Mouse (Mus musculus): Measurements from ENCODE around the gene Mmp28. TPM values are rescaled to one million over a fixed set of nuclear protein-coding genes. Genes with fewer than 3 reads are reported as not detected.
A peak's percentile ranks its signal among the peaks of the same experiment; 100 is the strongest.

Mmp28 gene
- polyA plus RNA-seq, 1 experiment from 2014 or later: 0.88 TPM

DNA sequence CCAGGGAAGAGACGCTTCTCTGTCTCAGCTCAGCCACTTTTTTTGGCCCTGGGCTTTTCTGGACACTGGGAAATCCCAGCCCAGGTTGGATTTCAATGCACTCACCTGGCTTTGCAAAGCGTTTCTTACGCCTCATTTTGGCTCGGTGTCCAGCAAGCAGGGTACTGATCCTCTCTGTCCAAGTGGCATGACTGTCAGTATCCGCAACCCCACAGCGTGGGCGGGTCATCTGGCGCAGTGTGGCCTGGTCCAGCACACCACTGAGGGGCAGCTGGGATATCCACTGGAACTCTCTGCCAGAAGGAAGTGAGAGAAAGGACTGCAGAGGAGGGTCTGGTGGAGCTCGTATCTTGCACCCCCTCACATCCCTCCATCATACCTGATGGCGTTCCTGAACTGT lies 11.6 kb downstream of the Mmp28 start:
- H3K4me1 ChIP-seq (replicated peaks; ENCODE audit: control insufficient read depth, insufficient read depth, low read length): peaks cover 30% of the 10 kb centered on the region

DNA sequence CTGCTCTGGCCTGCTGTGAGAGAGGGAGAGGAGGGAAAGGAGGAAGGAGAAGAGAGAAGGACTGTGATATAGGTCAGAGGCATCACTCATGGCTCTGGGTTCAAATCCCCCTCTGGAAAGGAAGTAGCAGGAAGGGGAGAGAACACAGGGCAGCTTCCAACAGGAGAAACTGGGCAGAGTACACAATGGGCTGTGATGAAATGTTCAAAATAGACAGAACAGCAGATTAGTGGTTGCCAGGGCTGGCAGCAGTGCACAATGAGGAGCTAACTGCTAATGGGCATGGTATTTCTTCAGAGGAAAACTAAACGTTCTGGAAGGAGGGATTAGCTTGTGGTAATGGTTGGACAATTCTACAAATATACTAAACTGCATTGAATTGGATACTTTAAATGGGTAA lies 12.3 kb downstream of the Mmp28 start:
- Histone ChIP-seq H3K9me3 (ENCODE audit: control insufficient read depth, low read length) (no peaks in the 10 kb centered on the region), H3K4me1 (replicated peaks; ENCODE audit: control insufficient read depth, insufficient read depth, low read length) (peaks cover 24% of the 10 kb centered on the region), H3K9ac (ENCODE audit: low read depth, low read length) (no peak overlapping the region), H3K4me2 (no peak overlapping the region), H3K4me3 (ENCODE audit: low read depth, low read length) (no peak overlapping the region), H3K27me3 (replicated peaks; ENCODE audit: control insufficient read depth, insufficient read depth, low read length) (peaks cover 16% of the 10 kb centered on the region), H3K36me3 (ENCODE audit: control insufficient read depth, insufficient read depth, low read length) (no peaks in the 10 kb centered on the region), H3K27ac (ENCODE audit: low read depth, low read length) (no peak overlapping the region)
- ATAC-seq (replicated peaks; ENCODE audit: low FRiP score): no peak
- no peak for DNase-seq (ENCODE audit: low spot score)
- 50% methylated on average over 1 of the region's 1 CpGs for WGBS

More for the DNA sequence above, 11.6 kb downstream of the Mmp28 start:
- H3K27ac ChIP-seq (ENCODE audit: low read depth, low read length): no peak overlapping the region
- H3K4me3 ChIP-seq (ENCODE audit: low read depth, low read length): no peak overlapping the region
- no peaks in the 10 kb centered on the region for H3K36me3 ChIP-seq (ENCODE audit: control insufficient read depth, insufficient read depth, low read length)
- no peak for DNase-seq (ENCODE audit: low spot score)
- no peak overlapping the region for H3K9ac ChIP-seq (ENCODE audit: low read depth, low read length)
- H3K4me2 ChIP-seq: no peak overlapping the region
- no peaks in the 10 kb centered on the region for H3K9me3 ChIP-seq (ENCODE audit: control insufficient read depth, low read length)
- 83% methylated on average over 10 of the region's 10 CpGs for WGBS
- ATAC-seq (replicated peaks; ENCODE audit: low FRiP score): no peak
- peaks cover 11% of the 10 kb centered on the region for H3K27me3 ChIP-seq (replicated peaks; ENCODE audit: control insufficient read depth, insufficient read depth, low read length)

DNA sequence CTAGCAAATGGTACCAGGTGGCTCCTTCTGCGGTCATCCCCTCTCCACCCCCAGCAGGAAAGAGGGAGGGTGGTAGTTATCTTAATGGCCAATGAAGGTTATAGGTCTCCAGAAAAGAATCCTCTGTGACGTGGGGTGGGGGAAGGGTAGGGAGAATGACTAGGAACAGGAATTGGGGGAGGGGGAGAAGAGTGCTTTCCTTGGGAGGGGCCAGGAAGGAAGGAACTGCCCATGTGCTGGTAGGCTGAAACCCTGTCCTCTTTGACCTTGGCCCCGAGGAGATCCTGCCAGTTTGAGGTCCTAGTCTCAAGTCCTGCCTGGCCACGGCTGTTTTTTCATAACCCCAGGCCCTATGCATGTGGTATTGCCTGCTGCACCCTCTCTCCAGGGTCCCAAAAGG lies 13.6 kb downstream of the Mmp28 start:
- Histone ChIP-seq H3K4me2 (no peak overlapping the region), H3K36me3 (ENCODE audit: control insufficient read depth, insufficient read depth, low read length) (no peaks in the 10 kb centered on the region), H3K4me1 (replicated peaks; ENCODE audit: control insufficient read depth, insufficient read depth, low read length) (peaks cover 17% of the 10 kb centered on the region), H3K27me3 (replicated peaks; ENCODE audit: control insufficient read depth, insufficient read depth, low read length) (peaks cover 29% of the 10 kb centered on the region), H3K9ac (ENCODE audit: low read depth, low read length) (no peak overlapping the region), H3K9me3 (ENCODE audit: control insufficient read depth, low read length) (no peaks in the 10 kb centered on the region), H3K27ac (ENCODE audit: low read depth, low read length) (no peak overlapping the region), H3K4me3 (ENCODE audit: low read depth, low read length) (no peak overlapping the region)
- WGBS: 28% methylated on average over 4 of the region's 4 CpGs
- no peak for DNase-seq (ENCODE audit: low spot score)
- no peak for ATAC-seq (replicated peaks; ENCODE audit: low FRiP score)

DNA sequence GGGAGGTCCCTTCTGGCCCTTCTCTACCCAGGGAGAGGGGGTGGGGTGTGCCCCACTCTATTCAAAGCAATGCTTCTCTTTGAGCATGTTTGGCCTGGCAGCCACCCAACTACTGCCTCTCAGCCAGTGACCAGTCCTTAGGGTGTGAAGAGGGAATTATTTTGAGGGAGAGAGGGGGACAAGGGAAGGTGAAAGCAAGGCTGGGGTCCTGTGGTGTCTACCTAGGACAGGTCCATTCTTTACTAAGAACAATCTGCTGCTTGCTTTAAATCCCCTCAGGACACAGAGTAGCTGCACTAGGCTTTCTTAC lies 14.0 kb downstream of the Mmp28 start:
- Histone ChIP-seq H3K4me2 (no peak overlapping the region), H3K4me1 (replicated peaks; ENCODE audit: control insufficient read depth, insufficient read depth, low read length) (peaks cover 16% of the 10 kb centered on the region), H3K27me3 (replicated peaks; ENCODE audit: control insufficient read depth, insufficient read depth, low read length) (peaks cover 33% of the 10 kb centered on the region), H3K27ac (ENCODE audit: low read depth, low read length) (no peak overlapping the region), H3K9me3 (ENCODE audit: control insufficient read depth, low read length) (no peaks in the 10 kb centered on the region), H3K4me3 (ENCODE audit: low read depth, low read length) (no peak overlapping the region), H3K36me3 (ENCODE audit: control insufficient read depth, insufficient read depth, low read length) (no peaks in the 10 kb centered on the region), H3K9ac (ENCODE audit: low read depth, low read length) (no peak overlapping the region)
- ATAC-seq (replicated peaks; ENCODE audit: low FRiP score) (no peak), DNase-seq (ENCODE audit: low spot score) (no peak)

DNA sequence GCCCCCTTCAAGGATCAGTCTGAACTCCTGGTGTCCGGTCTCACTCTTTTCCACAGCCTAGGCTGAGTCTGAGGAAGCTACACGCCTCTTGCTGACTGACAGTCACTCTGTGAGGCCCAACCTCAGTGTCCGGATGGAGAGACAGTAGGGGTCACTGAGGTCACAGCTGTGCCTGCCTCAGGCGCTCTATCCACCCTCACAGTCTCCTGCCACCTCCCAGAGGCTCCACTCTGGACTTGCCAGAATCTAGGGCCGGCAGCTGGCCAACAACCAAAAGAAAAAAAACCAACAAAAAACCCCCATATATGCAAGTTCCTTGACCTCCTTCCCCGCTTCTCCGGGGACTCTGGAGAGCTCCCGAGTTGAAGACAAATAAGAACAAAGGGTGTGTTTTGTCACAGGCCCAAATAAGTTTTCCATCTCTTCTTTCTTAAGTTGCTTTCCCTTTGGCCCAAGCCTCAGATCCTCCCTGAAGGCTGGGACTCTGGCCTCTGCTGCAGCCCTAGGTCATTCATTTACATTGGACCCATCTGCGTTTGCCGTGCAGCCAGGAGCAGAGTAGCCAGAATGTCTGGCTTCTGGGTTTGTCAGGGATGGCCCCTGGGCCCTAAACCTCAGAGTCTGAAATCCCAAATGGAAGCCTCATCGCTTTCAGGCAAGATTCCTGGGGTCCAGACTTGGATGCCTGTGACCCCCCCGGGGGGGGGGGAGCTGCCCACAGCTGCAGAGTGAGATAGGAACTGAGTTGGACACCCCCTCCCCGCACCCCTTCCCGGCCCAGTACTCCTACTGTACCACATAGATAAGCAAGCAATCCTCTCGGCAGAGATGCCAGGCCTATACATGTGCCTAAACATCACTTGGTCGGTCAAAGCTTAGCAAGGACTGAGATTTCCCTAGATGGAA lies 14.6 kb downstream of the Mmp28 start:
- WGBS: 38% methylated on average over 16 of the region's 16 CpGs
- Histone ChIP-seq H3K9me3 (ENCODE audit: control insufficient read depth, low read length) (no peaks in the 10 kb centered on the region), H3K27ac (ENCODE audit: low read depth, low read length) (no peak overlapping the region), H3K9ac (ENCODE audit: low read depth, low read length) (no peak overlapping the region), H3K36me3 (ENCODE audit: control insufficient read depth, insufficient read depth, low read length) (no peaks in the 10 kb centered on the region), H3K27me3 (replicated peaks; ENCODE audit: control insufficient read depth, insufficient read depth, low read length) (peaks cover 39% of the 10 kb centered on the region), H3K4me1 (replicated peaks; ENCODE audit: control insufficient read depth, insufficient read depth, low read length) (peaks cover 20% of the 10 kb centered on the region), H3K4me2 (no peak overlapping the region), H3K4me3 (ENCODE audit: low read depth, low read length) (no peak overlapping the region)
- ATAC-seq (replicated peaks; ENCODE audit: low FRiP score) (no peak), DNase-seq (ENCODE audit: low spot score) (no peak)

DNA sequence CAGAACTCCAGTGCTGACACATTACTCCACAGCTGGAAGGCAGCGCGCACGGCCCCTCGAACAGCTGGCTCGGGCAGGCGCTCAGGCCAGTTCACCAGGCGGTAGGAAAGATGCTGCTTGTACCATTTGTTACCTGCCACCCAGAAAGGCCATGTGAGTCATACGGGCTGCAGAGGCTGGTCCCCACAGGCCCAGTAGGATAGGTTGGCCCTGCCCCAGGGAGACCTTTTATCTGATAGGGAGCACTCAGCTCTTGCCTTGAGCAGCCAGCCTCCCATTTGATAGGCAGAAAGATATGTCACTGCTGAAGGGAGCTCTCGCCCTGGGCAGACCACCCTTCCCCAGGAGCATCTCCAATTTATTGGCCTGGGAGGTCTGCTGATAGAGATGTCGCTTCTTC lies 15.3 kb downstream of the Mmp28 start:
- DNase-seq (ENCODE audit: low spot score): no peak
- no peak overlapping the region for H3K4me2 ChIP-seq
- H3K27me3 ChIP-seq (replicated peaks; ENCODE audit: control insufficient read depth, insufficient read depth, low read length): peaks cover 46% of the 10 kb centered on the region
- H3K4me1 ChIP-seq (replicated peaks; ENCODE audit: control insufficient read depth, insufficient read depth, low read length): peaks cover 20% of the 10 kb centered on the region
- no peak overlapping the region for H3K4me3 ChIP-seq (ENCODE audit: low read depth, low read length)
- H3K36me3 ChIP-seq (ENCODE audit: control insufficient read depth, insufficient read depth, low read length): no peaks in the 10 kb centered on the region
- H3K9me3 ChIP-seq (ENCODE audit: control insufficient read depth, low read length): no peaks in the 10 kb centered on the region
- WGBS: 64% methylated on average over 10 of the region's 10 CpGs
- ATAC-seq (replicated peaks; ENCODE audit: low FRiP score): no peak
- no peak overlapping the region for H3K27ac ChIP-seq (ENCODE audit: low read depth, low read length)
- no peak overlapping the region for H3K9ac ChIP-seq (ENCODE audit: low read depth, low read length)

DNA sequence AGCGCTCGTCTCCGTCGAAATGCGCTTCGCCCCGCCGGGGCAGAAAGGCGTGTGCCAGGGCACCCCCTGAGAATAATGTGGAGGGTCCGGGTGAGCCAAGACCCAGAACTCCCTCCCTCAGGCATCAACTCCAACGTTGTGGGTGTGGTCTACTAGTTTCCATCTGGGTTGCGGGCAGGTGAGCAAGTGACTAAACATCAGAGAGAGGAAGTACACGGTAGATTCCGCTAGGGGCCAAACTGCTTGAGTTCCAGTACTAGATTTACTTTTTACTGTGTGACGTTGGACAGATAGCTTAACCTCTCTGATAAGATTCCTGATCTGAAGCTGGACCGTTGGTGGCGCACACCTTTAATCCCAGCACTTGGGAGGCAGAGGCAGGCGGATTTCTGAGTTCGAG lies 17.9 kb downstream of the Mmp28 start:
- H3K4me3 ChIP-seq (ENCODE audit: low read depth, low read length): 0 out of 2 replicates have a peak overlapping the region, but pooled peaks have one; percentile 20
- H3K9ac ChIP-seq (ENCODE audit: low read depth, low read length): no peak overlapping the region
- no peak for DNase-seq (ENCODE audit: low spot score)
- no peaks in the 10 kb centered on the region for H3K36me3 ChIP-seq (ENCODE audit: control insufficient read depth, insufficient read depth, low read length)
- ATAC-seq (replicated peaks; ENCODE audit: low FRiP score): no peak
- peaks cover 22% of the 10 kb centered on the region for H3K4me1 ChIP-seq (replicated peaks; ENCODE audit: control insufficient read depth, insufficient read depth, low read length)
- no peaks in the 10 kb centered on the region for H3K9me3 ChIP-seq (ENCODE audit: control insufficient read depth, low read length)
- WGBS: 21% methylated on average over 19 of the region's 19 CpGs
- H3K27ac ChIP-seq (ENCODE audit: low read depth, low read length): no peak overlapping the region
- peak overlapping the region; percentile 52 for H3K4me2 ChIP-seq
- peaks cover 64% of the 10 kb centered on the region for H3K27me3 ChIP-seq (replicated peaks; ENCODE audit: control insufficient read depth, insufficient read depth, low read length)

DNA sequence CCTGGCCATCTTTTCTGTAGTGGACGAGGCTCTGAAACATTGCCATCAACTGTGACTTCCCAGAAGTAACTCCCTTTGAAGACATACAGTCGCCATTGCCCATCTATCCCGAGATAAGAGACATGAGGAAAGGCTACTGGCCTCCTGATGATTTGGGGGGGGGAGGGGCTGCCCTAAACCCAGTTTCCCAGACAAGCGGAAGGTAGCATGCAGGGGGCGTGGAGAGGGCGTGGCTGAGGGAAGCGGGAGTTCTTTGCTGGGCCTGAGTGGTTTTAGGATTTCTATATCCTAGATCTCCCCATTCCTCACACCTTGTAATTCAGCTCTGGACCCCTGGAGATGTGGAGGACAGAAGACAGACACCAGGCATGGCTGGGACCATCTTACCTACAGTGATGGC lies 19.0 kb downstream of the Mmp28 start:
- no peak overlapping the region for H3K27ac ChIP-seq (ENCODE audit: low read depth, low read length)
- H3K4me1 ChIP-seq (replicated peaks; ENCODE audit: control insufficient read depth, insufficient read depth, low read length): peaks cover 17% of the 10 kb centered on the region
- H3K9ac ChIP-seq (ENCODE audit: low read depth, low read length): no peak overlapping the region

DNA sequence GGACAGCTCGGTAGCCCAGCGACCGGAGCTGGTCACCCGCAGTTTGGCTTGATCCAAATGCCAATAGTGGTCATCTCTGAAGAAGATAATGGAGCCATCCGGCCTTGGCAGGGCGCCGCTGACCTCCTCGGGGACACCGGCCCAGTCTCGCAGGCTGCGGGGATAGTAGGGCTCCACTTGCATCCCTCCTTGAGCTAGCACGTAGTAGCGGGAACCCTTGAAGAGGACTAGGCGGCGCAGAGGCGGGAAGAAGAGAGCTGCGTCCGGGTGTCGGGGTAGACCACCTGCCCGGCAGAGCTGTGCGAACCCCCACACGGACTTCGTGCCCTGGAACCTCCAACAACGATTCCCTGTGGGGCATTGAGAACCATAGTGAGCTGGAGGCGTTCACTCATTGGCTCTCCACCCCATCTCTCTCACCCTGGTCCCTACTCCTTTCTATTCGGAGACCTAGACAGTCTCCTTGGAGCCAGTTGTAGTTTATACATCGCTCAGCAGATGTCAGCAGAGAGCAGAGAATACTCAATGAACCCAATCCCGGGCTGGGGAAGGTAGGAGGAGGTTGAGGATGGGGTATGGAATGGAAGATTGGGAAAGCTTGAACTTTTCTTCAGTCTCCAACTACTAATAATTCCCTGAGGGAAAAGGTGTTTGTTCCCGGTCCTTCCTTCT lies 20.1 kb downstream of the Mmp28 start:
- H3K4me2 ChIP-seq: peak overlapping the region; percentile 50
- DNase-seq (ENCODE audit: low spot score) (no peak), ATAC-seq (replicated peaks; ENCODE audit: low FRiP score) (no peak)
- H3K36me3 ChIP-seq (ENCODE audit: control insufficient read depth, insufficient read depth, low read length): no peaks in the 10 kb centered on the region
- peaks cover 13% of the 10 kb centered on the region for H3K4me1 ChIP-seq (replicated peaks; ENCODE audit: control insufficient read depth, insufficient read depth, low read length)
- H3K27me3 ChIP-seq (replicated peaks; ENCODE audit: control insufficient read depth, insufficient read depth, low read length): peaks cover 64% of the 10 kb centered on the region
- 13% methylated on average over 29 of the region's 29 CpGs for WGBS
- H3K27ac ChIP-seq (ENCODE audit: low read depth, low read length): no peak overlapping the region
- peak overlapping the region; percentile 28; the same call in 1 of the 2 replicates for H3K4me3 ChIP-seq (ENCODE audit: low read depth, low read length)
- no peaks in the 10 kb centered on the region for H3K9me3 ChIP-seq (ENCODE audit: control insufficient read depth, low read length)
- no peak overlapping the region for H3K9ac ChIP-seq (ENCODE audit: low read depth, low read length)

More for the DNA sequence above, 19.0 kb downstream of the Mmp28 start:
- WGBS: 4% methylated on average over 7 of the region's 7 CpGs
- H3K4me3 ChIP-seq (ENCODE audit: low read depth, low read length): no peak overlapping the region
- ATAC-seq (replicated peaks; ENCODE audit: low FRiP score) (no peak), DNase-seq (ENCODE audit: low spot score) (no peak)
- peaks cover 64% of the 10 kb centered on the region for H3K27me3 ChIP-seq (replicated peaks; ENCODE audit: control insufficient read depth, insufficient read depth, low read length)
- no peak overlapping the region for H3K4me2 ChIP-seq
- H3K9me3 ChIP-seq (ENCODE audit: control insufficient read depth, low read length): no peaks in the 10 kb centered on the region
- H3K36me3 ChIP-seq (ENCODE audit: control insufficient read depth, insufficient read depth, low read length): no peaks in the 10 kb centered on the region

Measured in liver, embryonic 11.5 days (tissue).